Mouse (Mus musculus) testis, adult 2 months (tissue): Measurements from ENCODE around the gene Stox1.
A peak's percentile ranks its signal among the peaks of the same experiment; 100 is the strongest.

Experiments
- CTCF ChIP-seq: fragments of 200-500 bp; IDR thresholded peaks from 2 replicates; pipeline ENCODE4 v1.5.1; 2012; ENCODE audit warnings: low read depth, mild to moderate bottlenecking, inconsistent platforms, low read length, moderate library complexity; ENCODE audit not compliant: control insufficient read depth, insufficient read depth, insufficient replicate concordance
- POLR2A ChIP-seq: fragments of 200-500 bp; IDR thresholded peaks from 2 replicates; pipeline ENCODE4 v1.6.1; 2012; ENCODE audit warnings: low read depth, mild to moderate bottlenecking, inconsistent platforms, low read length, moderate library complexity; ENCODE audit not compliant: control insufficient read depth

GRCm38 (mm10) chr10:62650881-62651810 lies 74.8 kb downstream of the Stox1 start, which contains the start of gene Ddx50:
- peak; percentile 83 for TF ChIP-seq POLR2A
- TF ChIP-seq CTCF, result no peak
